Mouse (Mus musculus): ENCODE results near the gene Ect2.

Gene Ect2

GRCm38 (mm10) chr3:27070340-27070739 lies 83.3 kb downstream of the Ect2 start:
- no peak for DNase-seq (ENCODE audit: low spot score in 2 of 2)

GRCm38 (mm10) chr3:27067206-27067605 lies 86.5 kb downstream of the Ect2 start:
- no peak for DNase-seq (ENCODE audit: low spot score in 2 of 2)

GRCm38 (mm10) chr3:27064886-27065285 lies 88.8 kb downstream of the Ect2 start:
- DNase-seq (ENCODE audit: low spot score in 2 of 2), result no peak

- no peak for DNase-seq (ENCODE audit: low spot score in 2 of 2)
These were observed 90.0 kb downstream of the Ect2 start for GRCm38 (mm10) chr3:27063399-27064260.

- no peak for DNase-seq (ENCODE audit: low spot score in 2 of 2)
These were observed 93.2 kb downstream of the Ect2 start for GRCm38 (mm10) chr3:27060441-27060840.

GRCm38 (mm10) chr3:27059529-27060322 lies 94.0 kb downstream of the Ect2 start:
- DNase-seq (ENCODE audit: low spot score in 2 of 2), result no peak

- DNase-seq (ENCODE audit: low spot score in 2 of 2), result no peak
These were observed 98.2 kb downstream of the Ect2 start for GRCm38 (mm10) chr3:27055471-27055870.

GRCm38 (mm10) chr3:27054766-27055165 lies 98.9 kb downstream of the Ect2 start:
- DNase-seq (ENCODE audit: low spot score in 2 of 2), result no peak
